21 mouse cellular contexts compared by ENCODE assay signal in genomic region chr16:37831041-37831440, GRCm38 (mm10). TPM values are rescaled to one million over a fixed set of nuclear protein-coding genes. Genes with fewer than 3 reads are reported as not detected.
DNase-seq lines count a peak whose midpoint lies in the region; ATAC-seq and TF ChIP-seq lines count a peak whose summit lies in the region.
"Had no signal": no experiment of that assay in that cellular context is flagged by ENCODE, and none has a peak within 500 bp of the region (broad histone marks: within the 10 kb centered on the region; RNA-seq: fewer than 3 reads in every experiment).

No protein-coding gene starts in this region.

- peaks cover 4% of the 10 kb centered on the region for H3K4me1 ChIP-seq in heart, adult 2 months (ENCODE audit: control insufficient read depth, insufficient read depth, low read length)
- no peaks in the 10 kb centered on the region for H3K4me1 ChIP-seq in limb, embryonic 12.5 days (replicated peaks)
- H3K4me1 ChIP-seq in limb, embryonic 10.5 days: no peaks in the 10 kb centered on the region
- H3K4me1 ChIP-seq: embryonic facial prominence, embryonic 13.5 days; forebrain, embryonic 12.5 days; hindbrain, embryonic 12.5 days had no signal

- no peak for DNase-seq in heart, adult 2 months
- DNase-seq in heart, adult 8-10 months (ENCODE audit: low spot score): no peak
- peak; percentile 17 for DNase-seq in kidney, adult 9 months
- DNase-seq in kidney, adult 18-20 months: no peak
- DNase-seq in limb, embryonic 10.5 days (ENCODE audit: low spot score): no peak
- DNase-seq: adrenal gland, adult 2 months; adrenal gland, postnatal 25 days; cerebellum, adult 18-20 months; cerebellum, adult 9-11 months; cerebellum, postnatal 36 days; gastrocnemius, postnatal 25 days; heart, postnatal 4 days had no signal

- no peak overlapping the region for H3K4me2 ChIP-seq in limb, embryonic 12.5 days
- H3K4me2 ChIP-seq: embryonic facial prominence, embryonic 13.5 days; forebrain, embryonic 12.5 days; hindbrain, embryonic 12.5 days had no signal

- H3K27ac ChIP-seq in heart, adult 2 months: no peak overlapping the region
- 0 out of 2 replicates have a peak overlapping the region, but pooled peaks have one; percentile 50 for H3K27ac ChIP-seq in limb, embryonic 12.5 days
- H3K27ac ChIP-seq in limb, embryonic 10.5 days: no peak overlapping the region
- H3K27ac ChIP-seq: embryonic facial prominence, embryonic 13.5 days; forebrain, embryonic 12.5 days; hindbrain, embryonic 12.5 days had no signal

- no peak for TF ChIP-seq POLR2A in heart, adult 2 months (IDR thresholded peaks at IDR 0.05; ENCODE audit: insufficient read depth, low read depth, low read length)

- H3K27me3 ChIP-seq in heart, adult 2 months (ENCODE audit: control insufficient read depth, insufficient read depth, low read length): no peaks in the 10 kb centered on the region
- no peaks in the 10 kb centered on the region for H3K27me3 ChIP-seq in limb, embryonic 12.5 days
- no peaks in the 10 kb centered on the region for H3K27me3 ChIP-seq in limb, embryonic 10.5 days (ENCODE audit: low read depth, poor library complexity, severe bottlenecking)
- H3K27me3 ChIP-seq: embryonic facial prominence, embryonic 13.5 days; forebrain, embryonic 12.5 days; hindbrain, embryonic 12.5 days had no signal

- no peaks in the 10 kb centered on the region for H3K9me3 ChIP-seq in limb, embryonic 12.5 days
- no peaks in the 10 kb centered on the region for H3K9me3 ChIP-seq in limb, embryonic 10.5 days (replicated peaks)
- H3K9me3 ChIP-seq: embryonic facial prominence, embryonic 13.5 days; forebrain, embryonic 12.5 days; hindbrain, embryonic 12.5 days had no signal

- no peak overlapping the region for H3K4me3 ChIP-seq in heart, adult 2 months
- H3K4me3 ChIP-seq in limb, embryonic 12.5 days (replicated peaks): no peak overlapping the region
- H3K4me3 ChIP-seq in limb, embryonic 10.5 days: no peak overlapping the region
- H3K4me3 ChIP-seq: embryonic facial prominence, embryonic 13.5 days; forebrain, embryonic 12.5 days; hindbrain, embryonic 12.5 days had no signal

- no peak for TF ChIP-seq EP300 in heart, adult 2 months (IDR thresholded peaks at IDR 0.05; ENCODE audit: insufficient read depth, low read depth, low read length)

- H3K36me3 ChIP-seq in heart, adult 2 months (ENCODE audit: control insufficient read depth, insufficient read depth, low read length): peaks cover 7% of the 10 kb centered on the region
- peaks cover 97% of the 10 kb centered on the region for H3K36me3 ChIP-seq in limb, embryonic 12.5 days
- H3K36me3 ChIP-seq in limb, embryonic 10.5 days: peaks cover 99% of the 10 kb centered on the region

- H3K79me2 ChIP-seq in heart, adult 2 months (replicated peaks; ENCODE audit: control insufficient read depth, insufficient read depth, low read length): no peaks in the 10 kb centered on the region

- peak; percentile 21 for TF ChIP-seq CTCF in heart, adult 2 months (IDR thresholded peaks at IDR 0.05)

- no peak overlapping the region for H3K9ac ChIP-seq in heart, adult 2 months (ENCODE audit: low read depth, low read length)
- H3K9ac ChIP-seq in limb, embryonic 12.5 days (replicated peaks): no peak overlapping the region
- H3K9ac ChIP-seq: embryonic facial prominence, embryonic 13.5 days; forebrain, embryonic 12.5 days; hindbrain, embryonic 12.5 days had no signal

- intact Hi-C loops in heart, adult 2 months (cut with DNase I): no loop called here

- ATAC-seq in limb, embryonic 12.5 days (ENCODE audit: insufficient number of reproducible peaks, insufficient read depth, low FRiP score, low TSS enrichment, low read depth): no peak
- ATAC-seq: forebrain, embryonic 16.5 days; hindbrain, embryonic 16.5 days; inflammation-experienced regulatory T-cells, adult 6 months had no signal

- WGBS in heart, adult 2 months: 37% methylated on average over 7 of the region's 7 CpGs
- WGBS in limb, embryonic 12.5 days: 86% methylated on average over 7 of the region's 7 CpGs
- 88% methylated on average over 7 of the region's 7 CpGs for WGBS in limb, embryonic 10.5 days

RNA-seq across cellular contexts. Expression of gene Gm36028, which starts 29.9 kb away (rescaled TPM):
- total RNA-seq in heart, adult 2 months (2021): 1 to 10 TPM; 1.0 TPM
- 0.10 and 0.35 TPM in 2 replicates for polyA plus RNA-seq in heart, adult 2 months (2012; rRNA removed)
- 1 to 10 TPM in 3 of 4 experiments, under 1 TPM in 1; 0.90 to 1.4 (median 1.3) TPM for total RNA-seq in heart, adult 8-10 months (2022)
- 0.19 TPM in 2 replicates for polyA plus RNA-seq in limb, embryonic 12.5 days (2016; fragmentation: Nextera tagmentation; extraction: Ambion mirVana)
- not detected in 2 replicates for polyA plus RNA-seq in limb, embryonic 10.5 days (2016; fragmentation: Nextera tagmentation; extraction: Ambion mirVana)
- total RNA-seq: ES-E14; gastrocnemius, postnatal 25 days; granulocyte monocyte progenitor cell, adult 5-6 weeks had no signal
- polyA plus RNA-seq: hindbrain, embryonic 16.5 days; inflammation-experienced regulatory T-cells, adult 6 months had no signal

RNA-seq across cellular contexts. Expression of gene Lrrc58, which starts 37.1 kb away (rescaled TPM):
- 10 to 100 TPM; 64.4 to 83.5 TPM for total RNA-seq in heart, adult 2 months (2021)
- polyA plus RNA-seq in heart, adult 2 months (2012; rRNA removed): 11.8 and 21.1 TPM in 2 replicates
- 10 to 100 TPM; 57.2 to 67.5 (median 65.3) TPM for total RNA-seq in heart, adult 8-10 months (2022)
- 66.7 and 71.9 TPM in 2 replicates for polyA plus RNA-seq in limb, embryonic 12.5 days (2016; fragmentation: Nextera tagmentation; extraction: Ambion mirVana)
- 66.3 and 67.8 TPM in 2 replicates for polyA plus RNA-seq in limb, embryonic 10.5 days (2016; fragmentation: Nextera tagmentation; extraction: Ambion mirVana)

RNA-seq across cellular contexts. Expression of gene Fstl1, which starts 54.4 kb away (rescaled TPM):
- 10 to 100 TPM; 43.6 to 57.6 TPM for total RNA-seq in heart, adult 2 months (2021)
- polyA plus RNA-seq in heart, adult 2 months (2012; rRNA removed): 39.7 and 68.4 TPM in 2 replicates
- 10 to 100 TPM; 36.4 to 46.9 (median 43.4) TPM for total RNA-seq in heart, adult 8-10 months (2022)
- polyA plus RNA-seq in limb, embryonic 12.5 days (2016; fragmentation: Nextera tagmentation; extraction: Ambion mirVana): 385 and 432 TPM in 2 replicates
- polyA plus RNA-seq in limb, embryonic 10.5 days (2016; fragmentation: Nextera tagmentation; extraction: Ambion mirVana): 160 and 215 TPM in 2 replicates
- total RNA-seq: granulocyte monocyte progenitor cell, adult 5-6 weeks had no signal
